Comparison of ENCODE assay signal across 26 mouse cellular contexts in the genomic region with DNA sequence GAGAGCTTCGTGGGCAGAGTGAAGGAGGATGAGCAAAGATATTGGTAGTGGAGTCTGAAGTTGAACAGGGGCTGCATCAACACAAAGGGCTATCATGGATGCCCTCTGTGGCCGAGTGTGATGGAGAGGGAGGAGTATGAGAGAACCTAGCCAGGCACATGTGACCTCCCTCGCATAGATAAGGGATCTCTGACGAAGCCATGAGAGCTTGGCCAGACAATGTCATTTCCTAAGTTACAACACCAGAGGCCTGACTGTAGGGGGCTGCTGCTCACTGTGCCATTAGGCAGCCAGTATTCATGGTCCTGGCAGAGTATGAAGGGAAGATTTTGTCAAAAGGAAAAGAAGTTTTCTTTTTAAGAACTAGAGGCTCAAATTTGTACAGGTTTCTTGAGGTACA. TPM values are rescaled to one million over a fixed set of nuclear protein-coding genes. Genes with fewer than 3 reads are reported as not detected.
DNase-seq lines count a peak whose midpoint lies in the region; ATAC-seq and TF ChIP-seq lines count a peak whose summit lies in the region.
"Had no signal": no experiment of that assay in that cellular context is flagged by ENCODE, and none has a peak within 500 bp of the region (broad histone marks: within the 10 kb centered on the region; RNA-seq: fewer than 3 reads in every experiment).

No protein-coding gene starts in this region.

- H3K27ac ChIP-seq in brown adipose tissue, adult 24 weeks (replicated peaks; ENCODE audit: low read depth, low read length): peak overlapping the region; percentile 95
- no peak overlapping the region for H3K27ac ChIP-seq in lung, postnatal 0 days (ENCODE audit: low read length)
- H3K27ac ChIP-seq in hindbrain, embryonic 10.5 days: no peak overlapping the region
- H3K27ac ChIP-seq: embryonic facial prominence, embryonic 13.5 days; embryonic facial prominence, embryonic 15.5 days; forebrain, embryonic 10.5 days; forebrain, embryonic 12.5 days had no signal

- DNase-seq in 416B (ENCODE audit: low read depth): peak; percentile 84
- no peak for DNase-seq in lung, postnatal 0 days (ENCODE audit: low spot score)
- no peak for DNase-seq in hindbrain, embryonic 10.5 days (ENCODE audit: low spot score)
- no peak for DNase-seq in gastrocnemius, postnatal 10 days
- DNase-seq in spleen, adult 18-20 months: no peak
- DNase-seq: adrenal gland, adult 8-10 months; adrenal gland, postnatal 14 days; adrenal gland, postnatal 36 days; cerebellum, adult 11-12 months; cerebellum, adult 2 months; cerebellum, adult 9-10 months; cerebellum, postnatal 10 days; cerebellum, postnatal 25 days; embryo, embryonic 11 days had no signal

- H3K9me3 ChIP-seq in lung, postnatal 0 days (ENCODE audit: low read length): no peaks in the 10 kb centered on the region
- no peaks in the 10 kb centered on the region for H3K9me3 ChIP-seq in hindbrain, embryonic 10.5 days
- H3K9me3 ChIP-seq: embryonic facial prominence, embryonic 13.5 days; embryonic facial prominence, embryonic 15.5 days; forebrain, embryonic 10.5 days; forebrain, embryonic 12.5 days had no signal

- TF ChIP-seq CTCF in lung, postnatal 0 days (IDR thresholded peaks at IDR 0.05): no peak

- H3K36me3 ChIP-seq in lung, postnatal 0 days (ENCODE audit: insufficient read depth, low read length): no peaks in the 10 kb centered on the region
- no peaks in the 10 kb centered on the region for H3K36me3 ChIP-seq in hindbrain, embryonic 10.5 days
- H3K36me3 ChIP-seq: embryonic facial prominence, embryonic 13.5 days; embryonic facial prominence, embryonic 15.5 days; forebrain, embryonic 10.5 days; forebrain, embryonic 12.5 days had no signal

- no peak for TF ChIP-seq EP300 in lung, postnatal 0 days (IDR thresholded peaks at IDR 0.05)

- no peak overlapping the region for H3K9ac ChIP-seq in lung, postnatal 0 days (replicated peaks; ENCODE audit: low read depth)
- H3K9ac ChIP-seq: embryonic facial prominence, embryonic 13.5 days; embryonic facial prominence, embryonic 15.5 days; forebrain, embryonic 12.5 days had no signal

- WGBS in lung, postnatal 0 days: 34% methylated on average over 4 of the region's 4 CpGs
- WGBS in hindbrain, embryonic 10.5 days: 72% methylated on average over 4 of the region's 4 CpGs

- peaks cover 13% of the 10 kb centered on the region for H3K4me1 ChIP-seq in brown adipose tissue, adult 24 weeks (ENCODE audit: control insufficient read depth, insufficient read depth, insufficient read length, low read length)
- no peaks in the 10 kb centered on the region for H3K4me1 ChIP-seq in lung, postnatal 0 days (ENCODE audit: insufficient read depth, low read depth, low read length)
- peaks cover under 1% of the 10 kb centered on the region; the same call in 1 of the 2 replicates for H3K4me1 ChIP-seq in hindbrain, embryonic 10.5 days (replicated peaks)
- H3K4me1 ChIP-seq: embryonic facial prominence, embryonic 13.5 days had no signal

- H3K27me3 ChIP-seq in lung, postnatal 0 days (replicated peaks; ENCODE audit: insufficient read depth, low read length): no peaks in the 10 kb centered on the region
- H3K27me3 ChIP-seq in hindbrain, embryonic 10.5 days (ENCODE audit: insufficient read depth, poor library complexity, severe bottlenecking): no peaks in the 10 kb centered on the region
- H3K27me3 ChIP-seq: embryonic facial prominence, embryonic 13.5 days; embryonic facial prominence, embryonic 15.5 days; forebrain, embryonic 12.5 days had no signal

- H3K4me3 ChIP-seq in brown adipose tissue, adult 24 weeks (ENCODE audit: insufficient read depth, low read depth, low read length): no peak overlapping the region
- no peak overlapping the region for H3K4me3 ChIP-seq in lung, postnatal 0 days (ENCODE audit: low read depth, low read length)
- H3K4me3 ChIP-seq in hindbrain, embryonic 10.5 days: no peak overlapping the region
- H3K4me3 ChIP-seq: embryonic facial prominence, embryonic 13.5 days; embryonic facial prominence, embryonic 15.5 days; erythroblast, embryonic 14.5 days; forebrain, embryonic 10.5 days; forebrain, embryonic 12.5 days had no signal

- H3K4me2 ChIP-seq in lung, postnatal 0 days (replicated peaks; ENCODE audit: low read depth, low read length): no peak overlapping the region
- H3K4me2 ChIP-seq: embryonic facial prominence, embryonic 13.5 days; embryonic facial prominence, embryonic 15.5 days; forebrain, embryonic 12.5 days had no signal

- peak; percentile 75 for ATAC-seq in granulocyte monocyte progenitor cell, adult 5-6 weeks (replicated peaks; ENCODE audit: poor library complexity, severe bottlenecking)
- peak; percentile 60 for ATAC-seq in megakaryocyte progenitor cell, adult 5-6 weeks (replicated peaks; ENCODE audit: poor library complexity)
- ATAC-seq in lung, postnatal 0 days: no peak
- ATAC-seq: activated CD4-positive, CD25-positive, alpha-beta regulatory T cell, adult 4 months; forebrain, embryonic 14.5 days; forebrain, embryonic 16.5 days; Patski had no signal

RNA-seq across cellular contexts. Expression of a gene that starts 1.0 kb away (rescaled TPM):
- polyA plus RNA-seq in brown adipose tissue, adult 24 weeks (2012; ENCODE audit: insufficient read depth, insufficient read length, missing spikeins): 11.5 and 12.1 TPM in 2 replicates
- 0.09 and 4.1 TPM in 2 replicates for total RNA-seq in granulocyte monocyte progenitor cell, adult 5-6 weeks (2014; fragmentation: Nextera tagmentation)
- total RNA-seq in granulocyte monocyte progenitor cell, adult 5-6 weeks (2017): 5.3 and 5.6 TPM in 2 replicates
- 4.6 and 5.6 TPM in 2 replicates for total RNA-seq in megakaryocyte progenitor cell, adult 5-6 weeks (2015)
- 4.6 and 6.1 TPM in 2 replicates for total RNA-seq in megakaryocyte progenitor cell, adult 5-6 weeks (2017)
- 2.5 and 2.7 TPM in 2 replicates for polyA plus RNA-seq in lung, postnatal 0 days (2015; fragmentation: Nextera tagmentation; extraction: Ambion mirVana)
- polyA plus RNA-seq in hindbrain, embryonic 10.5 days (2016; fragmentation: Nextera tagmentation; extraction: Ambion mirVana): 8.6 and 8.8 TPM in 2 replicates
- total RNA-seq in gastrocnemius, postnatal 10 days (2021): 1 to 10 TPM; 6.8 to 7.1 TPM

RNA-seq across cellular contexts. Expression of a gene that starts 21.9 kb away (rescaled TPM):
- polyA plus RNA-seq in brown adipose tissue, adult 24 weeks (2012; ENCODE audit: insufficient read depth, insufficient read length, missing spikeins): 1,877 and 1,970 TPM in 2 replicates
- total RNA-seq in granulocyte monocyte progenitor cell, adult 5-6 weeks (2014; fragmentation: Nextera tagmentation): 56.4 and 79.2 TPM in 2 replicates
- 94.7 and 131 TPM in 2 replicates for total RNA-seq in granulocyte monocyte progenitor cell, adult 5-6 weeks (2017)
- 73.1 and 73.6 TPM in 2 replicates for total RNA-seq in megakaryocyte progenitor cell, adult 5-6 weeks (2015)
- total RNA-seq in megakaryocyte progenitor cell, adult 5-6 weeks (2017): 104 and 117 TPM in 2 replicates
- polyA plus RNA-seq in lung, postnatal 0 days (2015; fragmentation: Nextera tagmentation; extraction: Ambion mirVana): 80.2 and 84.7 TPM in 2 replicates
- 78.9 and 105 TPM in 2 replicates for polyA plus RNA-seq in hindbrain, embryonic 10.5 days (2016; fragmentation: Nextera tagmentation; extraction: Ambion mirVana)
- 100 to 1,000 TPM; 410 to 502 TPM for total RNA-seq in gastrocnemius, postnatal 10 days (2021)

RNA-seq across cellular contexts. Expression of a gene that starts 37.2 kb away (rescaled TPM):
- 14.7 and 23.5 TPM in 2 replicates for polyA plus RNA-seq in brown adipose tissue, adult 24 weeks (2012; ENCODE audit: insufficient read depth, insufficient read length, missing spikeins)
- total RNA-seq in granulocyte monocyte progenitor cell, adult 5-6 weeks (2014; fragmentation: Nextera tagmentation): 51.8 and 57.7 TPM in 2 replicates
- 61.5 and 63.7 TPM in 2 replicates for total RNA-seq in granulocyte monocyte progenitor cell, adult 5-6 weeks (2017)
- total RNA-seq in megakaryocyte progenitor cell, adult 5-6 weeks (2015): 39.9 and 42.8 TPM in 2 replicates
- 65.7 and 71.0 TPM in 2 replicates for total RNA-seq in megakaryocyte progenitor cell, adult 5-6 weeks (2017)
- polyA plus RNA-seq in lung, postnatal 0 days (2015; fragmentation: Nextera tagmentation; extraction: Ambion mirVana): 52.8 and 56.1 TPM in 2 replicates
- 89.3 and 104 TPM in 2 replicates for polyA plus RNA-seq in hindbrain, embryonic 10.5 days (2016; fragmentation: Nextera tagmentation; extraction: Ambion mirVana)
- total RNA-seq in gastrocnemius, postnatal 10 days (2021): 10 to 100 TPM; 19.4 to 19.5 TPM
